Mouse (Mus musculus) kidney, postnatal 0 days (tissue): ENCODE measurements around the gene Ssc5d. TPM values are rescaled to one million over a fixed set of nuclear protein-coding genes. Genes with fewer than 3 reads are reported as not detected.
A peak's percentile ranks its signal among the peaks of the same experiment; 100 is the strongest.

Experiments used
- ATAC-seq: fragments of 200-750 bp; cut with Nextera tagmentation; replicated peaks from 2 replicates; pipeline ENCODE4 v1.8.0; 2017; ENCODE audit warnings: low read depth, moderate number of reproducible peaks, moderate TSS enrichment, moderate library complexity; ENCODE audit not compliant: low FRiP score
- DNase-seq: peaks from one replicate; pipeline ENCODE4 v3.0.0-alpha.2; 2016; ENCODE audit warnings: low spot score
- H3K27ac ChIP-seq: fragments of 300-500 bp; sonication (generic); 2 replicates; pipeline ENCODE4 v1.5.1; 2014; ENCODE audit warnings: mild to moderate bottlenecking
- H3K27me3 ChIP-seq: fragments of 300-500 bp; sonication (generic); 2 replicates; pipeline ENCODE4 v1.6.1; 2014; ENCODE audit warnings: low read length, mixed read lengths; ENCODE audit not compliant: insufficient read depth
- H3K36me3 ChIP-seq: fragments of 300-500 bp; sonication (generic); 2 replicates; pipeline ENCODE4 v1.6.1; 2014; ENCODE audit warnings: low read length, mixed read lengths; ENCODE audit not compliant: insufficient read depth
- H3K4me1 ChIP-seq: fragments of 300-500 bp; sonication (generic); replicated peaks from 2 replicates; pipeline ENCODE4 v1.6.1; 2014; ENCODE audit warnings: antibody characterized with exemption, low read length, mixed read lengths; ENCODE audit not compliant: insufficient read depth
- H3K4me2 ChIP-seq: fragments of 300-500 bp; sonication (generic); 2 replicates; pipeline ENCODE4 v1.6.1; 2014; ENCODE audit warnings: mild to moderate bottlenecking, low read length, moderate library complexity, mixed read lengths
- H3K4me3 ChIP-seq: fragments of 300-500 bp; sonication (generic); replicated peaks from 2 replicates; pipeline ENCODE4 v1.5.1; 2014; ENCODE audit warnings: low read depth, low read length
- H3K9ac ChIP-seq: fragments of 300-500 bp; sonication (generic); 2 replicates; pipeline ENCODE4 v1.6.1; 2014; ENCODE audit warnings: low read depth, low read length
- H3K9me3 ChIP-seq: fragments of 300-500 bp; sonication (generic); replicated peaks from 2 replicates; pipeline ENCODE4 v1.6.1; 2016; ENCODE audit warnings: low read length, inconsistent platforms, mixed read lengths
- CTCF ChIP-seq: IDR thresholded peaks from 2 replicates; pipeline ENCODE4 v1.5.1; 2016; ENCODE audit warnings: antibody characterized with exemption, low read depth, mild to moderate bottlenecking, moderate library complexity
- WGBS: fragments of 180-500 bp; shearing (Covaris S2); extraction: QIAGEN DNeasy Blood & Tissue Kit; methylation state at CpG from one replicate; pipeline ENCODE4 v1.1.7; 2014; 5-methylcytosine and 5-hydroxymethylcytosine counted together
- polyA plus RNA-seq: library from polyadenylated mRNA; unstranded; fragments of >200 nt; fragmentation: Nextera tagmentation; extraction: Ambion mirVana; gene quantifications from 2 replicates; pipeline ENCODE4 v1.2.1, GENCODE M21; 2015

Gene Ssc5d
- polyA plus RNA-seq, 1 experiment from 2014 or later: 1.1 TPM

DNA sequence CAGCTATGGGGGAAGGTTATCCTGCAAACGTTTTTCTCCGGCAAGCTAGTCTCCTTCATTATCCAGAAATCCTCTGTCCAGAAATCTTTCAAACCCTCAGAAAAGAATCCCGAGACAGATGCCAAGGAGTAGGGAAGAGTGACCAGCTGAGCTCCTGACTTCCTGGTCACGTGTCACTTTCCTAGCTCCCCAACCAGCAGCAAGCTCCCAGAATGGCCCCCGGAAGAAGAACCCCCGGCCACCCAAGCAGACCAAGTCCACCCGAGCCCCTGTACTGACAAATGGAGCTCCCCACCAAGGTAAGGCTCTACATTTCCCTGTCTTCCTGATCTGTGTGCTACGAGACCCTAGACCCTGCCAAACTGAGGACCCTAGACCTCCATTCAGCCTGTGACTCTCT, 2.1 kb downstream of the Ssc5d start:
- Histone ChIP-seq H3K27ac (no peak overlapping the region), H3K9me3 (no peaks in the 10 kb centered on the region), H3K4me2 (no peak overlapping the region), H3K4me3 (no peak overlapping the region), H3K9ac (no peak overlapping the region), H3K36me3 (no peaks in the 10 kb centered on the region), H3K27me3 (no peaks in the 10 kb centered on the region), H3K4me1 (peaks cover 25% of the 10 kb centered on the region)
- no peak for TF ChIP-seq CTCF
- WGBS: 51% methylated on average over 8 of the region's 8 CpGs
- DNase-seq (peak; percentile 25), ATAC-seq (no peak)

DNA sequence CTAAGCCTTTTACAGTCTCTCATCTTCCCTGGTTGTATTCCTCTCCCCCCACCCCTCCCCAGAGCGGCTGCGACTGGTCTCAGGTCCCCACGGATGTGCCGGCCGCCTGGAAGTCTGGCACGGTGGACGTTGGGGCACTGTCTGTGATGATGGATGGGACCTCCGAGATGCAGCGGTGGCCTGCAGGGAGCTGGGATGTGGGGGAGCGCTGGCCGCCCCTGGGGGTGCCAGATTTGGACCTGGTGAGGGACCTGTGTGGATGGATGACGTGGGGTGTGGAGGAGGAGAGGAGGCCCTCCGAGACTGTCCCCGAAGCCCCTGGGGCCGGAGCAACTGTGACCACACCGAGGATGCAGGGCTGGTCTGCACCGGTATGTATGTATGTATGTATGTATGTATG, 2.7 kb downstream of the Ssc5d start:
- ATAC-seq (no peak), DNase-seq (no peak)
- WGBS: 53% methylated on average over 17 of the region's 17 CpGs
- no peaks in the 10 kb centered on the region for H3K36me3 ChIP-seq
- H3K9ac ChIP-seq: 0 out of 2 replicates have a peak overlapping the region, but pooled peaks have one; percentile 35
- no peak overlapping the region for H3K4me2 ChIP-seq
- peaks cover 18% of the 10 kb centered on the region for H3K4me1 ChIP-seq
- no peak overlapping the region for H3K4me3 ChIP-seq
- no peak for TF ChIP-seq CTCF
- no peaks in the 10 kb centered on the region for H3K9me3 ChIP-seq
- no peak overlapping the region for H3K27ac ChIP-seq
- no peaks in the 10 kb centered on the region for H3K27me3 ChIP-seq

DNA sequence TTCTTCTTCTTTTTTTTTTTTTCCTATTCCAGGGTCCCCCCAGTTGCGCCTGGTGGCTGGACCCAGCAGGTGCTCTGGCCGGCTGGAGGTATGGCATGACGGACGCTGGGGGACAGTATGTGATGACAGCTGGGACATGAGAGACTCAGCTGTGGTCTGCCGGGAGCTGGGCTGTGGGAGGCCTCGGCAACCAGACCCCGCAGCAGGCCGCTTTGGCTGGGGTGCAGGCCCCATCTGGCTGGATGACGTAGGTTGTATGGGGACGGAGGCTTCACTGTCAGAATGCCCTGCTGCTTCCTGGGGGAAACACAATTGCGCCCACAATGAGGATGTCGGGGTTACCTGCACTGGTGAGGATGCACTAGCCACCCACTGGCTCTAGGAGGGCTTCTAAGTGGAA, 7.5 kb downstream of the Ssc5d start:
- Histone ChIP-seq H3K9ac (no peak overlapping the region), H3K4me2 (no peak overlapping the region), H3K36me3 (no peaks in the 10 kb centered on the region), H3K27me3 (no peaks in the 10 kb centered on the region), H3K4me3 (no peak overlapping the region), H3K4me1 (no peaks in the 10 kb centered on the region), H3K9me3 (no peaks in the 10 kb centered on the region), H3K27ac (no peak overlapping the region)
- 79% methylated on average over 12 of the region's 12 CpGs for WGBS
- ATAC-seq: no peak
- no peak for TF ChIP-seq CTCF
- DNase-seq: no peak

DNA sequence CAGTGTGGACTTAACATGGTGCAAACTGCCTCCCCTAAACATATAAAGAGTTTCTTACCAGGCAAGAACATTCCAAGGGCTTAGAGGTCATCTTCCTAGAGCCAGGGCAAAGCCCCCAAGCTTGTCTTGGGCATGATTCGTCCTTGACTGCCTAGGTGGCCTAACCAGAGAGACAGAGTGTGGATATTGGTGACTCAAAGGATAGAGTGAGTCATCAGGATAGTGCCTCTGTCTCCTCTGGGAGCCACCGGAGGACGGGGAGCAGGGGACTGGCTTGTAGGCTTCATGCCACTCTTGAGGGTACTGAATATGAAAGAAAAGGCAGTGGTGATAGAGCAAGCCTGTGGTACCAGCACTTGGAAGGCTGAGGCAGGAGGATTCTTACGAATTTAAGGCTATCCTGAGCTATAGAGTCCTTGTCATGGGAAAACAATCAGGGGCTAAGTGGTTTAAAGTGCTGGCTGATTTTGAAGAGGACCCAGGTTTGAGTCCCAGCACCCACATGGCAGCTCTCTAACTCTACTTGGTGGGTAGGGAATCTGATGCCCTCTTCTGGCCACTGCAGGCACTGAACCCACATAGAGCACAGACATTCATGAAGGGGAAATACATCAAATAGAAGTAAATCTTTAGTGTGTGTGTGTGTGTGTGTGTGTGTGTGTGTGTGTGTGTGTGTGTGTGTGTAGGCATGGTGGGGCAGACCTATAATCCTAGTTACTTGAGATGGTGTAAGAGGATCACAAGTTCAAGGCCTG, 8.8 kb downstream of the Ssc5d start:
- ATAC-seq (no peak), DNase-seq (no peak)
- H3K4me1 ChIP-seq: no peaks in the 10 kb centered on the region
- H3K27ac ChIP-seq: no peak overlapping the region
- no peak overlapping the region for H3K4me3 ChIP-seq
- WGBS: 83% methylated on average over 4 of the region's 4 CpGs
- H3K9ac ChIP-seq: no peak overlapping the region
- no peaks in the 10 kb centered on the region for H3K36me3 ChIP-seq
- TF ChIP-seq CTCF: no peak
- H3K9me3 ChIP-seq: no peaks in the 10 kb centered on the region
- H3K4me2 ChIP-seq: no peak overlapping the region
- H3K27me3 ChIP-seq: no peaks in the 10 kb centered on the region

DNA sequence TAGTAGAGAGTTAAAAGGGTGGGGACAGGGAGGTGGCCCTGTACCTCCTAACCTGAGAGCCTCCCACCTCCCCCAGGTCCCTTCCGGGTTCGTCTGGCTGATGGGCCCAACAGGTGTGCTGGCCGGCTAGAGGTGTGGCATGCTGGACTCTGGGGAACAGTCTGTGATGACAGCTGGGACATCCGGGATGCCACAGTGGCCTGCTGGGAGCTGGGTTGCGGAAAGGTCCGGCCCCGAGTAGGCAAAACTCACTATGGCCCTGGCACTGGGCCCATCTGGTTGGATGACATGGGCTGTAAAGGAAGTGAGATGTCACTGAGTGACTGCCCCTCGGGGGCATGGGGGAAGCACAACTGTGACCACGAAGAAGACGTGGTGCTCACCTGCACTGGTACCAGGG, 11.2 kb downstream of the Ssc5d start:
- ATAC-seq: no peak
- Histone ChIP-seq H3K9ac (no peak overlapping the region), H3K36me3 (no peaks in the 10 kb centered on the region), H3K4me3 (no peak overlapping the region), H3K4me2 (no peak overlapping the region), H3K4me1 (no peaks in the 10 kb centered on the region), H3K27me3 (no peaks in the 10 kb centered on the region), H3K27ac (no peak overlapping the region), H3K9me3 (no peaks in the 10 kb centered on the region)
- 71% methylated on average over 10 of the region's 10 CpGs for WGBS
- no peak for DNase-seq
- TF ChIP-seq CTCF: no peak

DNA sequence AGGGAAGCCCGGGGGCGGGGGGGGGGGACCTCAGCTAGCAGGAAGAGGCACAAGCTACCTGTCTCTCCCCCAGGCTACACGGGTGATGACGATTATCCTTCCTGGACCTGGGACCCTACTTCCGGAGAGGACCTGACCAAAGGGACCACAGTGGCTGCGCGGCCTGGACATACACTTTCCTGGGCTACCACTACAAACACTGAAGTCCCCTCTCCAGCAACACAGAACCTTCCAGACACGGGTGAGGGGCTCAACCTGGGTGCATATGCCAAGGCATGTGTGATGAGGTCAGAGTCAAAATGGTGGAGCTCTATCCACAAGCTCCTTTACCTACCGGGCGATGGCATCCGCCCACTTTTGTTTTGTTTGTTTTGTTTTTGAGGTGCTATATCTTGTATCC, 11.8 kb downstream of the Ssc5d start:
- no peaks in the 10 kb centered on the region for H3K36me3 ChIP-seq
- WGBS: 64% methylated on average over 10 of the region's 11 CpGs
- no peak for TF ChIP-seq CTCF
- no peak overlapping the region for H3K9ac ChIP-seq
- no peak overlapping the region for H3K4me2 ChIP-seq
- no peaks in the 10 kb centered on the region for H3K27me3 ChIP-seq
- DNase-seq (no peak), ATAC-seq (no peak)
- no peaks in the 10 kb centered on the region for H3K4me1 ChIP-seq
- H3K27ac ChIP-seq: no peak overlapping the region
- H3K4me3 ChIP-seq: no peak overlapping the region
- no peaks in the 10 kb centered on the region for H3K9me3 ChIP-seq

DNA sequence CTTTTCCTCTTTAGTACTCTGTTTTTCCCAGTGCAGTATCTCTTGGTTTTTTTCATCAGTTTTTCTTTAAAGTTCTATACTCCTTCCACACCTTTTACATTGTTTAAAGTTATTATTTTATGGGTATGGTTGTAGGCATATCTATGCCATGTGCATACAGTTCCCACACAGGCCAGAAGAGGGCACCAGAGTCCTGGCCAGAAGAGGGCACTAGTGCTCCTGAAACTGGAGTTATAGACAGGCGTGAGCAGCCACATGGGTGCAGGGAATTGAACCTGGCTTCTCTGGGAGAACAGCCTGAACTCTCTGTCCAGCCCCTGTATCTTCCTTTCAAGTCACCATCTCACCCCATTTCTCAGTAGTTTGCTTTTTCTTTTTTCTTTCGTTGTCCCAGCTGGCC, 12.9 kb downstream of the Ssc5d start:
- Histone ChIP-seq H3K9ac (no peak overlapping the region), H3K27me3 (no peaks in the 10 kb centered on the region), H3K9me3 (no peaks in the 10 kb centered on the region), H3K36me3 (no peaks in the 10 kb centered on the region), H3K27ac (no peak overlapping the region), H3K4me1 (no peaks in the 10 kb centered on the region), H3K4me2 (no peak overlapping the region), H3K4me3 (no peak overlapping the region)
- peak; percentile 72 for DNase-seq
- WGBS: 46% methylated on average over 2 of the region's 2 CpGs
- ATAC-seq: no peak
- peak; percentile 94 for TF ChIP-seq CTCF
